Mouse (Mus musculus) heart, postnatal 0 days (tissue): ENCODE measurements around the gene Mad1l1.

Experiments used
- CTCF ChIP-seq: IDR thresholded peaks from 2 replicates; pipeline ENCODE4 v1.5.1; 2016; ENCODE audit warnings: antibody characterized with exemption, control low read depth, low read depth
- EP300 ChIP-seq: IDR thresholded peaks from 2 replicates; pipeline ENCODE4 v1.6.1; 2016; ENCODE audit warnings: antibody characterized with exemption, low read depth

GRCm38 (mm10) chr5:140289161-140289560 lies 32.2 kb downstream of the Mad1l1 start:
- TF ChIP-seq CTCF = no peak
- TF ChIP-seq EP300 = no peak
